Mouse (Mus musculus) small intestine, adult 2 months (tissue): Measurements from ENCODE around the gene Ahcyl1. TPM values are rescaled to one million over a fixed set of nuclear protein-coding genes. Genes with fewer than 3 reads are reported as not detected.

Experiments used
- H3K27ac ChIP-seq: fragments of 200-500 bp; 2 replicates; pipeline ENCODE4 v1.5.1; 2012; ENCODE audit warnings: low read depth, low read length, control low read depth, inconsistent platforms; ENCODE audit not compliant: insufficient read depth
- H3K27me3 ChIP-seq: fragments of 200-500 bp; 2 replicates; pipeline ENCODE4 v1.6.1; 2012; ENCODE audit warnings: mild to moderate bottlenecking, moderate library complexity, low read length, inconsistent platforms; ENCODE audit not compliant: control insufficient read depth, insufficient read depth
- H3K36me3 ChIP-seq: fragments of 200-500 bp; 2 replicates; pipeline ENCODE4 v1.6.1; 2012; ENCODE audit warnings: mild to moderate bottlenecking, low read length, control low read depth, inconsistent platforms; ENCODE audit not compliant: control insufficient read depth, insufficient read depth
- H3K4me1 ChIP-seq: fragments of 200-500 bp; 2 replicates; pipeline ENCODE4 v1.6.1; 2012; ENCODE audit warnings: low read length, inconsistent platforms, mixed read lengths; ENCODE audit not compliant: control insufficient read depth, insufficient read depth, insufficient read length
- H3K4me3 ChIP-seq: fragments of 200-500 bp; 2 replicates; pipeline ENCODE4 v1.5.1; 2012; ENCODE audit warnings: low read depth, mild to moderate bottlenecking, control low read depth, inconsistent platforms, low read length, moderate library complexity
- CTCF ChIP-seq: fragments of 200-500 bp; IDR thresholded peaks from 2 replicates; pipeline ENCODE4 v1.5.1; 2012; ENCODE audit warnings: low read depth, mild to moderate bottlenecking, control low read depth, inconsistent platforms, low read length, moderate library complexity, mixed read lengths; ENCODE audit not compliant: insufficient replicate concordance, insufficient read length; ENCODE audit errors: extremely low read depth
- POLR2A ChIP-seq: fragments of 200-500 bp; IDR thresholded peaks from 2 replicates; pipeline ENCODE4 v1.6.1; 2012; ENCODE audit warnings: low read depth, mild to moderate bottlenecking, control low read depth, inconsistent platforms, low read length, moderate library complexity
- WGBS: fragments of 180-500 bp; shearing (Covaris S2); methylation state at CpG from one replicate; pipeline ENCODE4 v1.1.7; 2018; 5-methylcytosine and 5-hydroxymethylcytosine counted together
- polyA plus RNA-seq: library from polyadenylated mRNA; depleted of rRNA; stranded (reverse); fragments of >200 nt; gene quantifications from 2 replicates; pipeline ENCODE4 v1.2.3, GENCODE M21; 2012

Ahcyl1 gene
- polyA plus RNA-seq, 1 experiment, result 31.6 TPM

DNA sequence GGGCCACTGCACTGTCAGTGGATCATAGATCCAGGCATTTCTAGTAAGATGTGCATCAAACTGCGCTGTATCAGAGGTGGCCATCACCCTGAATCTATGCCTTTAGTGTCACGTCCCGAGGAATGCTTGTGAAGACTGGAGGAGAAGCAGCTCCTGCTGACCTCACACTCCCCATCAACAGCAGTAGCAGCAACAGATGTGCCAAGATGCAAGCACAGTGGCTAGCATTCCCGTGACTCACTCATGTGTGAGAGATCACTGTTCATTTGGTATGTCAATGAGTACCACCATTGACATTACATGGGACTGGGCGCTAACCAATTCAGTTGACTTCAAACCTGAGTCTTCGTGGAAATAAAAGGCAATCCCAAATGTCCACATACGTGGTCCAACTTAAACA lies 68.7 kb downstream of the Ahcyl1 start:
- no peak overlapping the region for H3K4me3 ChIP-seq
- TF ChIP-seq POLR2A (no peak), CTCF (no peak)
- H3K27me3 ChIP-seq, result no peaks in the 10 kb centered on the region
- H3K36me3 ChIP-seq, result peaks cover 41% of the 10 kb centered on the region
- 92% methylated on average over 7 of the region's 7 CpGs for WGBS
- H3K4me1 ChIP-seq, result no peaks in the 10 kb centered on the region
- no peak overlapping the region for H3K27ac ChIP-seq

DNA sequence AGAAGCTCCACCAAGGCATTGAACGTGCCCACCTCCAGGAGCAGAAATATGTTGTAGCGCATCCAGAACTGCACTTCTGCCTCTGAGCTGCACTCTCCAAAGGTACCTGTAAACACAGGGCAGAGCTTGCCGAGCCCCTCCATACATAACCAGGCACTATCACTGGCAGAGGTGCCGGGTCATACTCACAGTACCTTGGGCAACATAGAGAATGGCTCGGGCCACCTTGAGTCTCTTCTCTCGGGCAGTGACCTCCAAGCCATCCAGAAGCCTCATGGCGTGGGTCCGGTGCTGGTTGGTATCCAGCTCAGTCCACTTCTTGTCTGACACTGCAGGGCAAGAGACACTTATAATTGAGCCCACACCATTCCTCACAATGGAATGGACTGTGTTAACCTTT lies 69.6 kb downstream of the Ahcyl1 start:
- Histone ChIP-seq H3K27ac (no peak overlapping the region), H3K27me3 (no peaks in the 10 kb centered on the region), H3K4me3 (no peak overlapping the region), H3K4me1 (no peaks in the 10 kb centered on the region), H3K36me3 (peaks cover 49% of the 10 kb centered on the region)
- WGBS, result 96% methylated on average over 8 of the region's 8 CpGs
- no peak for TF ChIP-seq CTCF
- TF ChIP-seq POLR2A, result no peak

DNA sequence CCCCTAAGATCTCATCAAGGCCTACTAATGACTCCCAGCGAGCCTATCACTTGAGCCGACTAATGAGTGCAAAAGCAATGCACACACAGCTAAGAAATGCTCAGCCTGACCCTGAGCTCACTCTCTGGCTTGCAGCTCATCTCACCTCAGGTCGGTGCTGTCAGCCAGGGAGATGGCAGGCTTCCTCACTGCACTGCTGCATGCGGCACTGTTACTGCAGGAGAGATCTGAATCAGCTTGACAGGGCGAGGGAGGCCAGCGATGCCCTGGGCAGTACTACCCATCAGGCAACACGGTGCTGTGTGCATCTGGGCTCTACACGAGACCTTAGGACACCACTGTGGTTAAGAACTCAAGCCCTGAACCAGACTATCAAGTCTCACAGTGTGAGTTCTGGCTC lies 70.8 kb downstream of the Ahcyl1 start:
- WGBS, result 91% methylated on average over 8 of the region's 8 CpGs
- H3K27ac ChIP-seq, result no peak overlapping the region
- H3K4me1 ChIP-seq, result no peaks in the 10 kb centered on the region
- no peaks in the 10 kb centered on the region for H3K27me3 ChIP-seq
- H3K36me3 ChIP-seq, result peaks cover 59% of the 10 kb centered on the region
- TF ChIP-seq CTCF, result no peak
- TF ChIP-seq POLR2A, result no peak
- H3K4me3 ChIP-seq, result no peak overlapping the region

DNA sequence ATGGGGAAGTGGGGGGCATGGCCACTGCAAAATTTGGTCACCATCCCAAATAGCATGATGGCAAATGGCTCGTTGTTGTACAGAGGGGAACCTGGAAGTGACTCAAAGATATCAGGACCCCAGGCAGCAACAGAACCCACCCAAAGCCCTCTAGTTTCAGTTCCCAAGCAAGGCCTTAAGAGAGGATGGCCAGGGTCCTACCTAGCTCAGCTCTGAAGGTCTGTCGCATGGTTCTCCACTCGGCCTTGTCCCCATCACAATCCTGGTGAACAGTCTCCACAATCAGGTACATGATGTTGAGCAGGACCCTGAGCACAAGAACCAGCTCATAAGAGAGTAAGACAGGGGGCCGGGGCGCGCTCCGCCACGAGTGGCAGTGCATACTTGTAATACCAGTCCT lies 71.9 kb downstream of the Ahcyl1 start:
- Histone ChIP-seq H3K4me3 (no peak overlapping the region), H3K36me3 (peaks cover 67% of the 10 kb centered on the region), H3K27ac (no peak overlapping the region), H3K27me3 (no peaks in the 10 kb centered on the region), H3K4me1 (no peaks in the 10 kb centered on the region)
- WGBS, result 94% methylated on average over 8 of the region's 8 CpGs
- no peak for TF ChIP-seq POLR2A
- no peak for TF ChIP-seq CTCF

GRCm38 (mm10) chr3:107622537-107622936 lies 73.8 kb downstream of the Ahcyl1 start:
- WGBS, result 95% methylated on average over 7 of the region's 7 CpGs
- H3K27me3 ChIP-seq, result no peaks in the 10 kb centered on the region
- no peaks in the 10 kb centered on the region for H3K4me1 ChIP-seq
- H3K27ac ChIP-seq, result no peak overlapping the region
- TF ChIP-seq POLR2A (no peak), CTCF (no peak)
- H3K4me3 ChIP-seq, result no peak overlapping the region
- H3K36me3 ChIP-seq, result peaks cover 80% of the 10 kb centered on the region

- WGBS, result 93% methylated on average over 21 of the region's 21 CpGs
- H3K36me3 ChIP-seq, result peaks cover 80% of the 10 kb centered on the region
- H3K27me3 ChIP-seq, result no peaks in the 10 kb centered on the region
- no peak overlapping the region for H3K27ac ChIP-seq
- H3K4me3 ChIP-seq, result no peak overlapping the region
- H3K4me1 ChIP-seq, result no peaks in the 10 kb centered on the region
- TF ChIP-seq POLR2A, result no peak
- no peak for TF ChIP-seq CTCF
These were observed 74.9 kb downstream of the Ahcyl1 start for GRCm38 (mm10) chr3:107621286-107622075.

GRCm38 (mm10) chr3:107619911-107620310 lies 76.4 kb downstream of the Ahcyl1 start:
- Histone ChIP-seq H3K4me3 (no peak overlapping the region), H3K27me3 (no peaks in the 10 kb centered on the region), H3K36me3 (peaks cover 87% of the 10 kb centered on the region), H3K4me1 (no peaks in the 10 kb centered on the region), H3K27ac (no peak overlapping the region)
- TF ChIP-seq POLR2A (no peak), CTCF (no peak)
- WGBS, result 90% methylated on average over 6 of the region's 6 CpGs
